Mouse (Mus musculus): ENCODE data around the gene Atp1a2.

GRCm38 (mm10) chr1:172323801-172324359 is 26.0 kb upstream of the Atp1a2 start:
- TF ChIP-seq CTCF (IDR thresholded peaks at IDR 0.05; ENCODE audit: extremely low read depth, insufficient read depth, low read length), result no peak
- no peak; the same call in 1 of the 2 replicates for TF ChIP-seq POLR2A (IDR thresholded peaks at IDR 0.05; ENCODE audit: extremely low read depth, insufficient read depth, low read length)
